Comparison of ENCODE assay signal across 8 mouse cellular contexts in genomic region chr11:114064871-114065388, GRCm38 (mm10). TPM values are rescaled to one million over a fixed set of nuclear protein-coding genes. Genes with fewer than 3 reads are reported as not detected.
DNase-seq lines count a peak whose midpoint lies in the region; ATAC-seq and TF ChIP-seq lines count a peak whose summit lies in the region.

No protein-coding gene starts in this region.

- 2% methylated on average over 32 of the region's 32 CpGs for WGBS in limb, embryonic 15.5 days
- 1% methylated on average over 32 of the region's 32 CpGs for WGBS in small intestine, adult 2 months

- H3K4me2 ChIP-seq in limb, embryonic 15.5 days: peak overlapping the region; percentile 95

- H3K4me3 ChIP-seq in limb, embryonic 15.5 days: peak overlapping the region; percentile 69
- H3K4me3 ChIP-seq in small intestine, adult 2 months (ENCODE audit: low read depth, low read length): peak overlapping the region; percentile 62

- no peak for ATAC-seq in limb, embryonic 15.5 days (ENCODE audit: insufficient number of reproducible peaks, low FRiP score, low TSS enrichment, low read depth)

- H3K36me3 ChIP-seq in limb, embryonic 15.5 days: no peaks in the 10 kb centered on the region
- H3K36me3 ChIP-seq in small intestine, adult 2 months (ENCODE audit: control insufficient read depth, insufficient read depth, low read length): no peaks in the 10 kb centered on the region

- DNase-seq in cerebellum, postnatal 10 days: peak; percentile 41 to 49
- no peak for DNase-seq in cerebellum, adult 11 months
- DNase-seq in thymus, postnatal 4 days: peak; percentile 14
- DNase-seq in thymus, postnatal 10 days (ENCODE audit: low spot score in 2 of 2): no peak
- no peak for DNase-seq in spleen, postnatal 14 days (ENCODE audit: low spot score in 2 of 2)
- no peak for DNase-seq in frontal cortex, postnatal 25 days (ENCODE audit: low spot score in 2 of 2)

- H3K27ac ChIP-seq in limb, embryonic 15.5 days: 0 out of 2 replicates have a peak overlapping the region, but pooled peaks have one; percentile 24
- H3K27ac ChIP-seq in small intestine, adult 2 months (ENCODE audit: insufficient read depth, low read depth, low read length): no peak overlapping the region

- TF ChIP-seq POLR2A in small intestine, adult 2 months (IDR thresholded peaks at IDR 0.05; ENCODE audit: low read depth, low read length): no peak

- H3K9me3 ChIP-seq in limb, embryonic 15.5 days: no peaks in the 10 kb centered on the region

- peaks cover 25% of the 10 kb centered on the region for H3K27me3 ChIP-seq in limb, embryonic 15.5 days
- peaks cover 32% of the 10 kb centered on the region for H3K27me3 ChIP-seq in small intestine, adult 2 months (ENCODE audit: control insufficient read depth, insufficient read depth, low read length)

- peak overlapping the region; percentile 76 for H3K9ac ChIP-seq in limb, embryonic 15.5 days

- no peak for TF ChIP-seq CTCF in small intestine, adult 2 months (IDR thresholded peaks at IDR 0.05; ENCODE audit: extremely low read depth, insufficient read length, insufficient replicate concordance, low read depth, low read length)

- peaks cover 76% of the 10 kb centered on the region for H3K4me1 ChIP-seq in limb, embryonic 15.5 days
- no peaks in the 10 kb centered on the region; the same call in 1 of the 2 replicates for H3K4me1 ChIP-seq in small intestine, adult 2 months (ENCODE audit: control insufficient read depth, insufficient read depth, insufficient read length, low read length)

RNA-seq across cellular contexts. Expression of gene Sdk2, which starts 1.9 kb away (rescaled TPM):
- 5.7 and 6.5 TPM in 2 replicates for polyA plus RNA-seq in limb, embryonic 15.5 days (2015; fragmentation: Nextera tagmentation; extraction: Ambion mirVana)
- polyA plus RNA-seq in small intestine, adult 2 months (2012; rRNA removed): 0.81 and 1.3 TPM in 2 replicates

Comparison
In these comparisons a context has a peak if more than half of its experiments do, and no peak if none do; other contexts are left out.
1. DNase-seq: peak in cerebellum, postnatal 10 days (2 of 2) and thymus, postnatal 4 days (single experiment); none in cerebellum, adult 11 months (single experiment), thymus, postnatal 10 days (0 of 2), spleen, postnatal 14 days (0 of 2) and frontal cortex, postnatal 25 days (0 of 2).